Mouse (Mus musculus): ENCODE results near the gene Sema4a. TPM values are rescaled to one million over a fixed set of nuclear protein-coding genes. Genes with fewer than 3 reads are reported as not detected.

Gene Sema4a
- polyA plus RNA-seq, 1 experiment from 2014 or later = 13.8 TPM

- no peak for DNase-seq
- Histone ChIP-seq H3K9ac (no peak overlapping the region), H3K27ac (no peak overlapping the region), H3K36me3 (peaks cover 81% of the 10 kb centered on the region), H3K4me2 (no peak overlapping the region), H3K27me3 (peaks cover 47% of the 10 kb centered on the region), H3K9me3 (replicated peaks) (no peaks in the 10 kb centered on the region), H3K4me3 (replicated peaks) (no peak overlapping the region), H3K4me1 (replicated peaks) (peaks cover 35% of the 10 kb centered on the region)
- no peak for ATAC-seq (ENCODE audit: low read depth)
- WGBS (ENCODE audit: insufficient replicate concordance) = 42% methylated on average over 39 of the region's 39 CpGs
Measured at GRCm38 (mm10) chr3:88484597-88485316, 23.8 kb upstream of the Sema4a start.

GRCm38 (mm10) chr3:88483621-88484020 is 22.6 kb upstream of the Sema4a start:
- Histone ChIP-seq H3K9ac (no peak overlapping the region), H3K4me2 (no peak overlapping the region), H3K36me3 (peaks cover 78% of the 10 kb centered on the region), H3K9me3 (replicated peaks) (no peaks in the 10 kb centered on the region), H3K4me1 (replicated peaks) (peaks cover 24% of the 10 kb centered on the region), H3K4me3 (replicated peaks) (no peak overlapping the region), H3K27me3 (peaks cover 47% of the 10 kb centered on the region), H3K27ac (no peak overlapping the region)
- ATAC-seq (ENCODE audit: low read depth) = peak; percentile 56
- 13% methylated on average over 5 of the region's 5 CpGs for WGBS (ENCODE audit: insufficient replicate concordance)
- peak; percentile 61 for DNase-seq

GRCm38 (mm10) chr3:88483141-88483540 is 22.2 kb upstream of the Sema4a start:
- DNase-seq (no peak), ATAC-seq (ENCODE audit: low read depth) (0 out of 2 replicates have a peak, but pooled peaks have one; percentile 11)
- 67% methylated on average over 8 of the region's 8 CpGs for WGBS (ENCODE audit: insufficient replicate concordance)
- H3K4me2 ChIP-seq = no peak overlapping the region
- no peak overlapping the region for H3K4me3 ChIP-seq (replicated peaks)
- H3K27me3 ChIP-seq = peaks cover 47% of the 10 kb centered on the region
- no peak overlapping the region for H3K9ac ChIP-seq
- peaks cover 74% of the 10 kb centered on the region for H3K36me3 ChIP-seq
- H3K9me3 ChIP-seq (replicated peaks) = no peaks in the 10 kb centered on the region
- H3K27ac ChIP-seq = no peak overlapping the region
- peaks cover 19% of the 10 kb centered on the region for H3K4me1 ChIP-seq (replicated peaks)

- Histone ChIP-seq H3K4me3 (replicated peaks) (no peak overlapping the region), H3K27ac (no peak overlapping the region), H3K4me2 (no peak overlapping the region), H3K9ac (no peak overlapping the region), H3K9me3 (replicated peaks) (no peaks in the 10 kb centered on the region), H3K36me3 (peaks cover 65% of the 10 kb centered on the region), H3K27me3 (peaks cover 47% of the 10 kb centered on the region), H3K4me1 (replicated peaks) (peaks cover 19% of the 10 kb centered on the region; the same call in 1 of the 2 replicates)
- ATAC-seq (ENCODE audit: low read depth) (no peak), DNase-seq (no peak)
- WGBS (ENCODE audit: insufficient replicate concordance) = 59% methylated on average over 18 of the region's 18 CpGs
Measured at GRCm38 (mm10) chr3:88482336-88482735, 21.4 kb upstream of the Sema4a start.

- no peak overlapping the region for H3K4me2 ChIP-seq
- H3K36me3 ChIP-seq = peaks cover 57% of the 10 kb centered on the region
- H3K9me3 ChIP-seq (replicated peaks) = no peaks in the 10 kb centered on the region
- ATAC-seq (ENCODE audit: low read depth) (no peak), DNase-seq (no peak)
- no peak overlapping the region for H3K27ac ChIP-seq
- 75% methylated on average over 8 of the region's 8 CpGs for WGBS (ENCODE audit: insufficient replicate concordance)
- peaks cover 19% of the 10 kb centered on the region; the same call in 1 of the 2 replicates for H3K4me1 ChIP-seq (replicated peaks)
- peaks cover 42% of the 10 kb centered on the region for H3K27me3 ChIP-seq
- H3K4me3 ChIP-seq (replicated peaks) = no peak overlapping the region
- H3K9ac ChIP-seq = no peak overlapping the region
Measured at GRCm38 (mm10) chr3:88481372-88482040, 20.5 kb upstream of the Sema4a start.

- Histone ChIP-seq H3K4me1 (replicated peaks) (peaks cover 15% of the 10 kb centered on the region; the same call in 1 of the 2 replicates), H3K27ac (no peak overlapping the region), H3K4me3 (replicated peaks) (no peak overlapping the region), H3K36me3 (peaks cover 49% of the 10 kb centered on the region), H3K9me3 (replicated peaks) (no peaks in the 10 kb centered on the region), H3K4me2 (no peak overlapping the region), H3K9ac (no peak overlapping the region), H3K27me3 (peaks cover 34% of the 10 kb centered on the region)
- DNase-seq (no peak), ATAC-seq (ENCODE audit: low read depth) (no peak)
- 67% methylated on average over 5 of the region's 5 CpGs for WGBS (ENCODE audit: insufficient replicate concordance)
Measured at GRCm38 (mm10) chr3:88480679-88481078, 19.7 kb upstream of the Sema4a start.

GRCm38 (mm10) chr3:88479828-88480227 is 18.8 kb upstream of the Sema4a start:
- peaks cover 27% of the 10 kb centered on the region for H3K27me3 ChIP-seq
- H3K36me3 ChIP-seq = peaks cover 40% of the 10 kb centered on the region
- H3K4me3 ChIP-seq (replicated peaks) = no peak overlapping the region
- DNase-seq (no peak), ATAC-seq (ENCODE audit: low read depth) (no peak)
- no peaks in the 10 kb centered on the region for H3K9me3 ChIP-seq (replicated peaks)
- no peak overlapping the region for H3K4me2 ChIP-seq
- WGBS (ENCODE audit: insufficient replicate concordance) = 73% methylated on average over 4 of the region's 4 CpGs
- H3K4me1 ChIP-seq (replicated peaks) = peaks cover 12% of the 10 kb centered on the region; the same call in 1 of the 2 replicates
- no peak overlapping the region for H3K27ac ChIP-seq
- H3K9ac ChIP-seq = no peak overlapping the region

- 0 out of 2 replicates have a peak, but pooled peaks cover 6% of the 10 kb centered on the region for H3K4me1 ChIP-seq (replicated peaks)
- no peak overlapping the region for H3K27ac ChIP-seq
- peaks cover 21% of the 10 kb centered on the region for H3K27me3 ChIP-seq
- WGBS (ENCODE audit: insufficient replicate concordance) = 49% methylated on average over 3 of the region's 3 CpGs
- H3K4me3 ChIP-seq (replicated peaks) = no peak overlapping the region
- no peak overlapping the region for H3K9ac ChIP-seq
- H3K4me2 ChIP-seq = no peak overlapping the region
- ATAC-seq (ENCODE audit: low read depth) = no peak
- no peak for DNase-seq
- no peaks in the 10 kb centered on the region for H3K9me3 ChIP-seq (replicated peaks)
- peaks cover 34% of the 10 kb centered on the region for H3K36me3 ChIP-seq
Measured at GRCm38 (mm10) chr3:88479163-88479562, 18.2 kb upstream of the Sema4a start.

GRCm38 (mm10) chr3:88477735-88478134 is 16.8 kb upstream of the Sema4a start:
- WGBS (ENCODE audit: insufficient replicate concordance) = 3% methylated on average over 8 of the region's 8 CpGs
- peak; percentile 66 for DNase-seq
- H3K4me1 ChIP-seq (replicated peaks) = peaks cover 2% of the 10 kb centered on the region; the same call in 1 of the 2 replicates

GRCm38 (mm10) chr3:88476403-88476802 is 15.4 kb upstream of the Sema4a start:
- Histone ChIP-seq H3K4me2 (no peak overlapping the region), H3K36me3 (peaks cover 8% of the 10 kb centered on the region), H3K27me3 (peaks cover 11% of the 10 kb centered on the region; the same call in 1 of the 2 replicates), H3K9me3 (replicated peaks) (no peaks in the 10 kb centered on the region), H3K4me3 (replicated peaks) (no peak overlapping the region), H3K9ac (no peak overlapping the region), H3K27ac (no peak overlapping the region), H3K4me1 (replicated peaks) (peaks cover 2% of the 10 kb centered on the region; the same call in 1 of the 2 replicates)
- ATAC-seq (ENCODE audit: low read depth) = peak; percentile 19; the same call in 1 of the 2 replicates
- 45% methylated on average over 6 of the region's 6 CpGs for WGBS (ENCODE audit: insufficient replicate concordance)
- no peak for DNase-seq

More at GRCm38 (mm10) chr3:88477735-88478134, 16.8 kb upstream of the Sema4a start:
- Histone ChIP-seq H3K4me2 (no peak overlapping the region), H3K9me3 (replicated peaks) (no peaks in the 10 kb centered on the region), H3K27ac (no peak overlapping the region), H3K4me3 (replicated peaks) (no peak overlapping the region), H3K27me3 (peaks cover 17% of the 10 kb centered on the region), H3K36me3 (peaks cover 19% of the 10 kb centered on the region), H3K9ac (no peak overlapping the region)
- peak; percentile 77 for ATAC-seq (ENCODE audit: low read depth)

- DNase-seq = no peak
- H3K4me3 ChIP-seq (replicated peaks) = no peak overlapping the region
Measured at GRCm38 (mm10) chr3:88473571-88473970, 12.6 kb upstream of the Sema4a start.

More at GRCm38 (mm10) chr3:88473571-88473970, 12.6 kb upstream of the Sema4a start:
- Histone ChIP-seq H3K27me3 (peaks cover 8% of the 10 kb centered on the region), H3K4me2 (no peak overlapping the region), H3K36me3 (no peaks in the 10 kb centered on the region), H3K27ac (no peak overlapping the region), H3K9ac (no peak overlapping the region), H3K9me3 (replicated peaks) (no peaks in the 10 kb centered on the region), H3K4me1 (replicated peaks) (peaks cover 2% of the 10 kb centered on the region; the same call in 1 of the 2 replicates)
- no peak for ATAC-seq (ENCODE audit: low read depth)
- WGBS (ENCODE audit: insufficient replicate concordance) = 68% methylated on average over 1 of the region's 1 CpGs
